Mouse (Mus musculus): ENCODE measurements at regions not wholly inside any gene's neighbourhood (a gene's known extent, or its start where the extent isn't known, plus 50 kb on each side); places are given as distances from the start of the nearest gene placed in this dataset.

DNA sequence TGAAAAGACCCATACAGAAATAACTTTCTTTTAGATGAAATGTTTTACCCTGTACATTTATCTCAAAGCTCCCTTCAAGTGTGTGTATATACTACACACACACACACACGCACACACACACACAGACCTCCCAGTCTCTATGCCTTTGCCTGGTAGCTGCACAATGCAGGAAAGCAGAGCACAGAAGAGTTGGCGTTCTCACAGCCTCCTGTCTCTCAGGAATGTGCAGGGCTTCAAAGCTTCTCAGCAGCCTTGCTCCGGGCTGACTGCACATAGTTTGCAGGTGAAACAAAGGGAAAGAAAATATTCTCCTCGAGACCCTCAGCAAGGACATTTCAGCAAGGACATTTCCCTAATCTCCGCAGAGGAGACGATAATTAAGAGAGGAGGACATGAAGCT, 139.0 kb upstream of the Ntm start:
- 37% methylated on average over 6 of the region's 6 CpGs for WGBS

DNA sequence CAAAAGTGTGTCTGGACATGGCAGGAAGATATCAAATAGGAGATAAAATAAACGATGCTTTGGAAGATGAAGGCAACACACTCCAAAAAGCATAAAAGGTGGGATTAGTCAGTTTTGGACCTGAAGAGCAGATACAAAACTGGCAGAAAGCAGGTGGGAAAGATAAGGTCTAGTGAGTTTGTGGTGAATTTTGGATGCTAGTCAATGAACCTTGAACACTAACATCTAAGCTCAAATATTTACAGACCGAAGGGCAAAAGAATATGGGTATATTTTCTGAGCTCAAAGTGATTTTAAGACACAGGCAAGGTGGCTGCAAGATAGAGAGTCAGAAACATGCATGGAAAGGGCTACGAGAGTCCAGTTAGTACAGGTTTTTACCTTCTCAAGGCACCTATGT, 159.4 kb upstream of the Ntm start:
- Histone ChIP-seq H3K27ac (ENCODE audit: low read depth, low read length) (no peak overlapping the region), H3K27me3 (replicated peaks; ENCODE audit: control insufficient read depth, insufficient read depth, low read length) (no peaks in the 10 kb centered on the region), H3K9ac (ENCODE audit: low read length) (no peak overlapping the region), H3K36me3 (ENCODE audit: control insufficient read depth, insufficient read depth, low read length) (no peaks in the 10 kb centered on the region), H3K4me3 (ENCODE audit: low read depth, low read length) (no peak overlapping the region), H3K9me3 (replicated peaks; ENCODE audit: control insufficient read depth, low read length) (no peaks in the 10 kb centered on the region), H3K4me2 (ENCODE audit: low read length) (no peak overlapping the region), H3K4me1 (ENCODE audit: control insufficient read depth, insufficient read depth, low read length) (no peaks in the 10 kb centered on the region)
- DNase-seq (ENCODE audit: low spot score) (no peak), ATAC-seq (no peak)
- WGBS, result 85% methylated on average over 3 of the region's 3 CpGs

More for the DNA sequence above, 139.0 kb upstream of the Ntm start:
- Histone ChIP-seq H3K4me1 (ENCODE audit: control insufficient read depth, insufficient read depth, low read length) (peaks cover 8% of the 10 kb centered on the region), H3K4me3 (ENCODE audit: low read depth, low read length) (no peak overlapping the region), H3K9me3 (replicated peaks; ENCODE audit: control insufficient read depth, low read length) (no peaks in the 10 kb centered on the region), H3K27me3 (replicated peaks; ENCODE audit: control insufficient read depth, insufficient read depth, low read length) (no peaks in the 10 kb centered on the region), H3K27ac (ENCODE audit: low read depth, low read length) (no peak overlapping the region), H3K36me3 (ENCODE audit: control insufficient read depth, insufficient read depth, low read length) (no peaks in the 10 kb centered on the region), H3K9ac (ENCODE audit: low read length) (no peak overlapping the region), H3K4me2 (ENCODE audit: low read length) (no peak overlapping the region)
- DNase-seq (ENCODE audit: low spot score) (no peak), ATAC-seq (no peak)

DNA sequence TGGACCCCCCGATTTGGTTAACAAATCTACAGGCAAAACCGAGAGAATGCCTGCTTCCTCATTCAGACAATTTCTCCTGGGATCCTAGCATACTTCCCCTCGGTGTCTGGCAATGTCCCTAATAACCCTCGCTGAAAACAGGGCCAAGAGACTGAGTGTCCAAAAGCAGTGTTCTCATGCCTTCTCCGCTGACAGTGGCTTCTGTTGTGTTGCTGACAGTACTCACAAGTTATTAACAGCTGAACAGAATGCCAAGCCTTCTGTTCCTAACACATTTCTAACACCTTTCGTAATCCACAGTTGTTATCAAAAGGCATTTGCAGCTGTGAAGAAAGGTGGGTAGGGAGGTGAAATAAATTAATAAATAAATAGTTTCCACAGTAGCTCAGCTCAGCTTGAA, 166.2 kb upstream of the Ntm start:
- WGBS, result 52% methylated on average over 6 of the region's 6 CpGs
- Histone ChIP-seq H3K36me3 (ENCODE audit: control insufficient read depth, insufficient read depth, low read length) (no peaks in the 10 kb centered on the region), H3K27ac (ENCODE audit: low read depth, low read length) (no peak overlapping the region), H3K9ac (ENCODE audit: low read length) (no peak overlapping the region), H3K9me3 (replicated peaks; ENCODE audit: control insufficient read depth, low read length) (no peaks in the 10 kb centered on the region), H3K4me2 (ENCODE audit: low read length) (no peak overlapping the region), H3K4me1 (ENCODE audit: control insufficient read depth, insufficient read depth, low read length) (0 out of 2 replicates have a peak, but pooled peaks cover 2% of the 10 kb centered on the region), H3K27me3 (replicated peaks; ENCODE audit: control insufficient read depth, insufficient read depth, low read length) (no peaks in the 10 kb centered on the region), H3K4me3 (ENCODE audit: low read depth, low read length) (no peak overlapping the region)
- ATAC-seq (peak; percentile 80; the same call in 1 of the 2 replicates), DNase-seq (ENCODE audit: low spot score) (peak; percentile 87)

DNA sequence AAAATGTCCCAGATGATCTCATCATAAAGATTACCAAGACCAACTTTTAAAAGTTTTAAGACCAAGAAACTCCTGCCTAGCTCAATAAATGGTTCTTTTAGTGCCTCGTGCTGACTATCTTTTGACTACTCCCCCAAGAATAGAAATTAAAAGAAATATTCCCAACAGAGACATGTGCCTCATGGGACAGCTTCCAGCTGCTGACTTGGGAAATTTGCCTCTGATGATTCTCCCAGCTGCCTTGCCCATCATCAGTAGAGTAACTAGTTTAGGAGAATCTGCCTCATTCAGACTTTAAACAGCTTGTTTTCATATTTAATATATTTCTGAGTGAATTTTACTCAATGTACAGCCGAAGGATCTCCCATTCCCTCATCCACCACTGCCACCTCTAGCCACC, 168.7 kb upstream of the Ntm start:
- 84% methylated on average over 2 of the region's 2 CpGs for WGBS
- Histone ChIP-seq H3K4me3 (ENCODE audit: low read depth, low read length) (no peak overlapping the region), H3K9ac (ENCODE audit: low read length) (no peak overlapping the region), H3K27me3 (replicated peaks; ENCODE audit: control insufficient read depth, insufficient read depth, low read length) (no peaks in the 10 kb centered on the region), H3K9me3 (replicated peaks; ENCODE audit: control insufficient read depth, low read length) (no peaks in the 10 kb centered on the region), H3K4me1 (ENCODE audit: control insufficient read depth, insufficient read depth, low read length) (0 out of 2 replicates have a peak, but pooled peaks cover 2% of the 10 kb centered on the region), H3K27ac (ENCODE audit: low read depth, low read length) (no peak overlapping the region), H3K4me2 (ENCODE audit: low read length) (no peak overlapping the region), H3K36me3 (ENCODE audit: control insufficient read depth, insufficient read depth, low read length) (no peaks in the 10 kb centered on the region)
- ATAC-seq (no peak), DNase-seq (ENCODE audit: low spot score) (no peak)

DNA sequence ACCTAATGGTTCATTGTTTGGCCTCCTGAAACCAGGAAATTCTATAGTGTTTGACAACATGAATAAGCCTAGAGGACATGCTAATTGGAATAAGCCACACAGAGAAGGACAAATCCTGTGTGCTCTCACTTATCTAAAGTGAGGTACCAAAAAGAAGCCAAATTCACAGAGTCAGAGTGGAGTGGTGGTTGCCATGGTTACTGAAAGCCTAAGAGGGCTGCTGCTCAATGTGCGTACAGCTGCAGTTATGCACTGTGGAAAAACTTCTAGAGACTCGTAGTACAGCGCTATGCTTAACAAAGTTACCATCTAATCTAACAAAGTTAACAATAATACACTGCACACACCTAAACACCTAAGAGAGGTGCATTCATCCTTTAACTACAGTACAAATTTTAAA, 171.4 kb upstream of the Ntm start:
- Histone ChIP-seq H3K9me3 (replicated peaks; ENCODE audit: control insufficient read depth, low read length) (no peaks in the 10 kb centered on the region), H3K36me3 (ENCODE audit: control insufficient read depth, insufficient read depth, low read length) (no peaks in the 10 kb centered on the region), H3K9ac (ENCODE audit: low read length) (no peak overlapping the region), H3K27ac (ENCODE audit: low read depth, low read length) (no peak overlapping the region), H3K4me3 (ENCODE audit: low read depth, low read length) (no peak overlapping the region), H3K4me2 (ENCODE audit: low read length) (no peak overlapping the region), H3K27me3 (replicated peaks; ENCODE audit: control insufficient read depth, insufficient read depth, low read length) (no peaks in the 10 kb centered on the region), H3K4me1 (ENCODE audit: control insufficient read depth, insufficient read depth, low read length) (peaks cover 7% of the 10 kb centered on the region; the same call in 1 of the 2 replicates)
- peak; percentile 77 for DNase-seq (ENCODE audit: low spot score)
- WGBS, result 54% methylated on average over 3 of the region's 3 CpGs
- no peak for ATAC-seq

DNA sequence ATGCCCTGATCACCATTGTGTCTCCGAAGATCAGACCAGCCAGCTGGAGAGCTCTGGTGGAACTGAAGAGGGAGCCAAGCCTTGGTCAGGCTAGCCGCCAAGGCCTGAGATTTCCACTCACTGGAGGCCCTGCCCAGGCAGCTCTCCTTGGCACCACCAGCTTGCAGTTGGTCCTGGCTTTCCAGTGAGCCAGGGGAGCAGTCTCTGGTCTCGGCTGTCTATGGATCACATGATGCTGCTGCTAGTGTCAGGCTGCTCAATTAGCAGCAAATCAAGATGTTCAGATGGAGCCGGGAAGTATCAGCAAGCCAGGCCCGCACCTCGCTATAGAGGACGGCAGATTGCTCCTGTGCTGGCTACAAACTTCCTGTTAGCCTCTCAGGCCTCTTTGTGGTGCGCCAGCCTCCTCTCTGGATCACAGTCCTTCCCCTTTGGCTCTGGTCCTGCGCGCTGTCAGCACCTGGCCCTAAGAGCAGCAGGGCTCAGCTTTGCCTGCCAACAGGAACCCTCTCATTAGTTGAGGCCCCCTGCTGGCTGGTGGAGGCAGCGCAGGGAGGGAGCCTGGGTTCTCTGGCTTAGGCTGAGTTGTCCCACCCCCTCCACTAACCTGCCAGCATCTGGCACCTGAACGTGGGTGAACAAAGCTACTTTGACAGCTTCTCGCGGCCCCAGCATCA, 174.8 kb upstream of the Ntm start:
- WGBS, result 16% methylated on average over 14 of the region's 14 CpGs
- Histone ChIP-seq H3K4me1 (ENCODE audit: control insufficient read depth, insufficient read depth, low read length) (peaks cover 9% of the 10 kb centered on the region), H3K27ac (ENCODE audit: low read depth, low read length) (peak overlapping the region; percentile 2), H3K9ac (ENCODE audit: low read length) (no peak overlapping the region), H3K36me3 (ENCODE audit: control insufficient read depth, insufficient read depth, low read length) (no peaks in the 10 kb centered on the region), H3K4me3 (ENCODE audit: low read depth, low read length) (no peak overlapping the region), H3K4me2 (ENCODE audit: low read length) (no peak overlapping the region; the same call in 1 of the 2 replicates), H3K27me3 (replicated peaks; ENCODE audit: control insufficient read depth, insufficient read depth, low read length) (no peaks in the 10 kb centered on the region), H3K9me3 (replicated peaks; ENCODE audit: control insufficient read depth, low read length) (no peaks in the 10 kb centered on the region)
- ATAC-seq, result peak; percentile 83
- DNase-seq (ENCODE audit: low spot score), result peak; percentile 93

DNA sequence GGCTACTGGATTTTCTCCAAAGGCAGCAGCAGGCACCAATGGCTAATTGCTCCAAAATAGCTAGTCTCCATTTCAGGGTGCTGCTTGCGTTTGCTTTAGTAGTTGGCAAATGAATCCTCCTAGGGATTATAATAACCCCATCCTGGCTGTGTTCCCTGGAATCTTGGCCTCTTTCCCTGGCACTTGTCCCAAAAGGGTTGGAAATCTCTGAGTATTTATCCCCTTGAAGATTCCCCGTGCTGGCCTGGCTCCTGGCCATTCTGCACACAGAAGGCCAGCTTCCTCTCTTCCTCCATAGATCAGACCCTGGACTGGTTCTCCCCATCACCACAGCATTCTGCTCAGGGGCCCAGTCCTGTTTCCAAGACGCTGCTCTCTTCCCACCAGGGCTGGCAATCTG, 177.2 kb upstream of the Ntm start:
- Histone ChIP-seq H3K9ac (ENCODE audit: low read length) (no peak overlapping the region), H3K9me3 (replicated peaks; ENCODE audit: control insufficient read depth, low read length) (no peaks in the 10 kb centered on the region), H3K27ac (ENCODE audit: low read depth, low read length) (no peak overlapping the region), H3K4me1 (ENCODE audit: control insufficient read depth, insufficient read depth, low read length) (peaks cover 9% of the 10 kb centered on the region), H3K27me3 (replicated peaks; ENCODE audit: control insufficient read depth, insufficient read depth, low read length) (no peaks in the 10 kb centered on the region), H3K4me3 (ENCODE audit: low read depth, low read length) (no peak overlapping the region), H3K4me2 (ENCODE audit: low read length) (no peak overlapping the region), H3K36me3 (ENCODE audit: control insufficient read depth, insufficient read depth, low read length) (no peaks in the 10 kb centered on the region)
- peak; percentile 96 for DNase-seq (ENCODE audit: low spot score)
- WGBS, result 10% methylated on average over 3 of the region's 3 CpGs
- ATAC-seq, result peak; percentile 64

DNA sequence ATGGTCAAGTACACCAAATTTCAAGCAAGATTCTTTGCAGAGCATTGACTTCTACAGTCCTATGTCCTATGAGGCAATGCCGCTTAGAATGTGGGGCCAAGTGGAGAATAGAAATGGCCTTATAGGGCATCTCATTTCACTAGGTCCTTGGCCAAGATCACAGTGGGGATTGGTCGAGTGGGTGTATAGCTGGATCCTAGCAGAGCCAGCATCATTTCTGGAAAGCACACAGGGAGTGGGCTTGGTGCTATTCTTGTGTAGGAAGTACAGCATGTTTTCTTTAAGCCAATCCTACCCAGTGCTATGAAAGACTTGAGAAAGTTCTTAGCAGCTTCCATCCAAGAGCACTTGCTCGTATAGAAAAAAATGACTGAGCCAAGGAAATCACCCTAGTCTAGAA, 178.2 kb upstream of the Ntm start:
- WGBS, result 92% methylated on average over 3 of the region's 3 CpGs
- Histone ChIP-seq H3K27ac (ENCODE audit: low read depth, low read length) (no peak overlapping the region), H3K27me3 (replicated peaks; ENCODE audit: control insufficient read depth, insufficient read depth, low read length) (no peaks in the 10 kb centered on the region), H3K4me2 (ENCODE audit: low read length) (no peak overlapping the region), H3K4me3 (ENCODE audit: low read depth, low read length) (no peak overlapping the region), H3K9ac (ENCODE audit: low read length) (no peak overlapping the region), H3K4me1 (ENCODE audit: control insufficient read depth, insufficient read depth, low read length) (peaks cover 9% of the 10 kb centered on the region), H3K36me3 (ENCODE audit: control insufficient read depth, insufficient read depth, low read length) (no peaks in the 10 kb centered on the region), H3K9me3 (replicated peaks; ENCODE audit: control insufficient read depth, low read length) (no peaks in the 10 kb centered on the region)
- no peak for ATAC-seq
- DNase-seq (ENCODE audit: low spot score), result no peak

DNA sequence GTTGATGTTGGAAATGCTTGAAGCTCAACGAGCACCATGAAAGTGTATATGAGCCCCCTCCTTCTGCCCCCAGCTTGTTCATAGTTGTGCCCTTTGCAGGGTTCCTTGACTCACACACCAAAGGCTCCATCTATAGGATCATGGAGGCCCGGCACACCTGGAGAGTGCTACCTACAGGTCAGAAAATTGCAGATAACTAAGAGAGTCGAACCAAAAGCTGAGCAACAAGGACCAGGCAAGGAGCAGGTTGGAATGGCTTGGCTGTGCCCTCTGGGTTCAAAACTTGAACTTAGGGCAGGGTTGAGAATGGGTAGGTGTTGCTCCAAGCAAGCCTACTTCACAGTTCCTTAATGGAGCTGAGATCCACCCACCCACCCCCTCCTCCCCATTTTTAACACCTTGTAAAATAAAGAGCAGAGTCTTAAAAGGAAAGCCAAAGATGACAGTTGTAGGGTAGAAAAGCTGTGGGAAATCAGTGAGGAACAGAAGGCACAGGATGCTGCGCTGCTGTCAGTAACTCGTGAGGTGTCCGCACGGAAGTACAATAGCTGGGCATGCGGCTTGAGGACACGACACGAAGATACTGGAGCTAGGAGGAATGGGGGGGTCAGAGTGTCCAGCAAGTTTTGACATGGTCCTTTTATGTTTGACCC, 180.0 kb upstream of the Ntm start:
- no peak for ATAC-seq
- no peak overlapping the region for H3K4me3 ChIP-seq (ENCODE audit: low read depth, low read length)
- no peak overlapping the region for H3K27ac ChIP-seq (ENCODE audit: low read depth, low read length)
- H3K9ac ChIP-seq (ENCODE audit: low read length), result no peak overlapping the region
- no peaks in the 10 kb centered on the region for H3K36me3 ChIP-seq (ENCODE audit: control insufficient read depth, insufficient read depth, low read length)
- H3K4me1 ChIP-seq (ENCODE audit: control insufficient read depth, insufficient read depth, low read length), result peaks cover 4% of the 10 kb centered on the region
- DNase-seq (ENCODE audit: low spot score), result no peak
- 88% methylated on average over 10 of the region's 10 CpGs for WGBS
- no peaks in the 10 kb centered on the region for H3K27me3 ChIP-seq (replicated peaks; ENCODE audit: control insufficient read depth, insufficient read depth, low read length)
- H3K4me2 ChIP-seq (ENCODE audit: low read length), result no peak overlapping the region
- no peaks in the 10 kb centered on the region for H3K9me3 ChIP-seq (replicated peaks; ENCODE audit: control insufficient read depth, low read length)

Measured in forebrain, embryonic 14.5 days (tissue).